Comparison of ENCODE assay signal across 25 mouse cellular contexts in genomic region chr12:11570160-11570559, GRCm38 (mm10).
"Had no signal": no experiment of that assay in that cellular context is flagged by ENCODE, and none has a peak within 500 bp of the region (broad histone marks: within the 10 kb centered on the region; RNA-seq: fewer than 3 reads in every experiment).

No protein-coding gene starts in this region.

- DNase-seq: gastrocnemius, postnatal 14 days; gastrocnemius, postnatal 36 days; heart, adult 11 months; heart, adult 2 months; heart, postnatal 14 days; heart, postnatal 36 days; kidney, adult 11 months; kidney, adult 2 months; kidney, adult 9 months; kidney, postnatal 14 days; kidney, postnatal 36 days; layer of hippocampus, adult 9-11 months; liver had no signal

- ATAC-seq: hindbrain, postnatal 0 days; intestine, embryonic 16.5 days had no signal

- H3K36me3 ChIP-seq: heart, embryonic 13.5 days; heart, embryonic 15.5 days; kidney, embryonic 15.5 days; limb, embryonic 10.5 days; limb, embryonic 12.5 days had no signal

- H3K9ac ChIP-seq: heart, embryonic 13.5 days; heart, embryonic 15.5 days; hindbrain, embryonic 14.5 days; kidney, embryonic 15.5 days; limb, embryonic 12.5 days had no signal

- H3K4me3 ChIP-seq: heart, adult 2 months; heart, embryonic 13.5 days; heart, embryonic 15.5 days; kidney, embryonic 15.5 days; left cerebral cortex, adult 2 months; limb, embryonic 10.5 days; limb, embryonic 12.5 days had no signal

- H3K4me1 ChIP-seq: heart, embryonic 13.5 days; heart, embryonic 15.5 days; kidney, embryonic 15.5 days; limb, embryonic 10.5 days; limb, embryonic 12.5 days had no signal

- H3K9me3 ChIP-seq: heart, embryonic 13.5 days; heart, embryonic 15.5 days; kidney, embryonic 15.5 days; limb, embryonic 10.5 days; limb, embryonic 12.5 days had no signal

- H3K4me2 ChIP-seq: heart, embryonic 11.5 days; heart, embryonic 13.5 days; heart, embryonic 15.5 days; hindbrain, embryonic 14.5 days; kidney, embryonic 15.5 days; limb, embryonic 12.5 days; liver, embryonic 11.5 days had no signal

- H3K27ac ChIP-seq: heart, adult 2 months; heart, embryonic 13.5 days; heart, embryonic 15.5 days; hindbrain, embryonic 14.5 days; hindbrain, postnatal 0 days; kidney, embryonic 15.5 days; kidney, postnatal 0 days; left cerebral cortex, adult 2 months; limb, embryonic 10.5 days; limb, embryonic 12.5 days had no signal

- H3K27me3 ChIP-seq: heart, embryonic 13.5 days; heart, embryonic 15.5 days; kidney, embryonic 15.5 days; limb, embryonic 12.5 days had no signal
